Mouse (Mus musculus) C2C12 (cell line): ENCODE measurements around the gene Ncstn. TPM values are rescaled to one million over a fixed set of nuclear protein-coding genes. Genes with fewer than 3 reads are reported as not detected.

Source experiments
- H3K27me3 ChIP-seq: one replicate; pipeline ENCODE4 v1.6.1; 2011; ENCODE audit not compliant: control insufficient read depth, insufficient read depth, insufficient read length
- H3K36me3 ChIP-seq: one replicate; pipeline ENCODE4 v1.6.1; 2011; ENCODE audit not compliant: control insufficient read depth, insufficient read depth
- H3K4me3 ChIP-seq: one replicate; pipeline ENCODE4 v1.5.1; 2011; ENCODE audit warnings: mild to moderate bottlenecking, control low read depth; ENCODE audit not compliant: poor library complexity, insufficient read depth, severe bottlenecking
- H3K79me2 ChIP-seq: one replicate; pipeline ENCODE4 v1.6.1; 2011; ENCODE audit not compliant: control insufficient read depth, insufficient read depth
- H3K79me3 ChIP-seq: one replicate; pipeline ENCODE4 v1.6.1; 2011; ENCODE audit warnings: low read depth, control low read depth
- H3ac ChIP-seq: one replicate; pipeline ENCODE3; 2011; ENCODE audit warnings: low read depth; ENCODE audit not compliant: control insufficient read depth, insufficient read length
- CEBPB ChIP-seq: IDR thresholded peaks from one replicate; pipeline ENCODE4 v1.6.1; 2011; ENCODE audit warnings: low read depth, mild to moderate bottlenecking, control low read depth, moderate library complexity
- CTCF ChIP-seq: IDR thresholded peaks from one replicate; pipeline ENCODE4 v1.5.1; 2011; ENCODE audit not compliant: control insufficient read depth, insufficient read depth, insufficient read length
- FOSL1 ChIP-seq: IDR thresholded peaks from one replicate; pipeline ENCODE4 v1.8.0; 2011; ENCODE audit warnings: mild to moderate bottlenecking, low read length; ENCODE audit not compliant: poor library complexity, insufficient read depth, severe bottlenecking
- MAX ChIP-seq: IDR thresholded peaks from one replicate; pipeline ENCODE4 v1.6.1; 2011; ENCODE audit warnings: mild to moderate bottlenecking, control low read depth
- MYOD1 ChIP-seq: IDR thresholded peaks from one replicate; pipeline ENCODE4 v1.6.1; 2011; ENCODE audit warnings: low read depth; ENCODE audit not compliant: control insufficient read depth, insufficient read length
- MYOG ChIP-seq: IDR thresholded peaks from one replicate; pipeline ENCODE4 v1.6.1; 2011; ENCODE audit not compliant: control insufficient read depth, insufficient read length; ENCODE audit errors: extremely low read depth
- USF1 ChIP-seq: IDR thresholded peaks from one replicate; pipeline ENCODE4 v1.6.1; 2011; ENCODE audit warnings: low read depth, mild to moderate bottlenecking, control low read depth, moderate library complexity
- polyA plus RNA-seq: library from polyadenylated mRNA; unstranded; fragments of >200 nt; fragmentation: generic; extraction: Trizol; gene quantifications from one replicate; pipeline ENCODE4 v1.2.1, GENCODE M21; 2012; ENCODE audit warnings: missing spikeins

Ncstn gene
- polyA plus RNA-seq, 1 experiment = 40.8 TPM

DNA sequence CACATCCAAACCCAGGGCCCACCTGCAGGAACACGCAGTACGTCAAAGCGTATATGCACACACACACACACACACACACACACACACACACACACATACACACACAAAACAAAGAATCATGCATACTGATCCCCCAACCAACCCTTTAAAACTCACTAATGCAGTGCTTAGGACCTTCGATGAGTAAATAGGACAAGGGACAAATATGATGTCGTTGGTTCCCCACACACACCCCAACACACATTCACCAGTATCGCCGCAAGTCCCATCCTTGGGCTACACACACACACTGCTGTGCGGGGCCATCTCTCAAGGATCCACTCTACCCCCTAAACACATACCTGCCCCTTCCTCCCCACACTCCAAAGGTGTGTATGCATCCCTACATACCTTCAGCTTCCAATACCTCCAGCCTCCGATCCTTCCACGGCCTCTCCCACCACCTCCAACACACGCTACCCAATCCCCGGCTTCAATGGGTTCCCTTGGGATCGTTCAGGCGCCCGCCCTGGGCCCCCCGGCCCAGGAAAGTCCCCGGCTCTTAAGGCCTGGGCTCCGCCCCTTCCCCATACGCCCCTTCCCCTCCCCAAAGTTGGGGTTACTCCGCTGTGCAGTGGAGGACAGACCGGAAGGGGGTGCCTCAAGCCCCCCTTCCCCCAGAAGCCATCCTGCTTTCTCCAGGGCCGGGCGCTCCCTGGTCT lies 56.2 kb downstream of the Ncstn start:
- Histone ChIP-seq H3K79me3 (no peaks in the 10 kb centered on the region), H3K79me2 (no peaks in the 10 kb centered on the region), H3K36me3 (no peaks in the 10 kb centered on the region), H3ac (peak overlapping the region; percentile 84), H3K27me3 (no peaks in the 10 kb centered on the region), H3K4me3 (peak overlapping the region; percentile 56)
- TF ChIP-seq CTCF (no peak), USF1 (no peak), FOSL1 (no peak), MYOD1 (no peak)

GRCm38 (mm10) chr1:172025201-172025904 lies 57.2 kb downstream of the Ncstn start:
- Histone ChIP-seq H3K4me3 (no peak overlapping the region), H3K79me3 (no peaks in the 10 kb centered on the region), H3K27me3 (no peaks in the 10 kb centered on the region), H3K36me3 (no peaks in the 10 kb centered on the region), H3ac (no peak overlapping the region), H3K79me2 (no peaks in the 10 kb centered on the region)
- no peak for TF ChIP-seq MYOD1

- H3K4me3 ChIP-seq = no peak overlapping the region
- H3K36me3 ChIP-seq = no peaks in the 10 kb centered on the region
- no peaks in the 10 kb centered on the region for H3K79me3 ChIP-seq
- no peaks in the 10 kb centered on the region for H3K27me3 ChIP-seq
- H3ac ChIP-seq = no peak overlapping the region
- TF ChIP-seq MYOD1 (no peak), MAX (no peak), USF1 (no peak), MYOG (no peak), CTCF (no peak), CEBPB (no peak), FOSL1 (no peak)
- H3K79me2 ChIP-seq = no peaks in the 10 kb centered on the region
Observed at GRCm38 (mm10) chr1:172024140-172024895, 58.3 kb downstream of the Ncstn start.

DNA sequence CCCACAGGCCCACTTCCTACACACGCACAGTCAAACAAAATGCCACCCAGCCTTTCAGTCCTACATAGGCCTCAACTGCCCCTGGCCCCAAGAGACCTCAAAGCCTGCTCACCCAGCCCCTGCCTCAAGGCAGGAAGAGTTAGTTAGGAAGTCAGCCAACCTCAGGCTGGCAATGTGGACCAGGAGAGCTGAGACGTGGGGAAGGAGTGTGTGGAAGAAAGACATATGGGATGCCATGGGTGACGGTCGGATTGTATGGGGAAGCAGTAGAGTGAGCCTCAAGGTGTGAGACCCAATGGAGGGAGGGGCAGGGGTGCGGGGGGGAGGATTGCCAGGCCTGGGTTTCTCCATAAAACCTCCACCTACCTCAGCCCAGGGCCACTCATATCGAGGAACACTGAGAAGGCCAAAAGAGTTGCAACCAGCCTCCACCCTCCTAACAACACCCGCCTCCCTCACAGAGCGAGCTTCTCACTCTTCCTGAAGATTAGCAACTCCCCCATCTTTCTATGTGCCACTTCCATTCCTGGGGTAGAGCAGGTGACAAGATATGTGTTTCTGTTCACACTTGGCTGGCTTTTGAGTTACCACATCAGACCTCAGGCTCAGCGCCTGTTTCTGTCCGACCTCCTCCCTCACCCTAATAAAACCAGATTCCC lies 62.6 kb downstream of the Ncstn start:
- TF ChIP-seq FOSL1 (no peak), USF1 (no peak), MYOD1 (no peak), CTCF (no peak), MYOG (no peak), CEBPB (no peak), MAX (no peak)

GRCm38 (mm10) chr1:172019339-172019738 lies 63.3 kb downstream of the Ncstn start:
- no peak overlapping the region for H3ac ChIP-seq
- no peaks in the 10 kb centered on the region for H3K27me3 ChIP-seq
- H3K79me2 ChIP-seq = no peaks in the 10 kb centered on the region
- H3K4me3 ChIP-seq = no peak overlapping the region
- TF ChIP-seq CTCF = no peak
- TF ChIP-seq MYOD1 = no peak
- no peak for TF ChIP-seq CEBPB
- no peak for TF ChIP-seq MYOG
- TF ChIP-seq FOSL1 = no peak
- no peak for TF ChIP-seq USF1
- no peak for TF ChIP-seq MAX
- no peaks in the 10 kb centered on the region for H3K79me3 ChIP-seq
- H3K36me3 ChIP-seq = no peaks in the 10 kb centered on the region

More for the DNA sequence above, 62.6 kb downstream of the Ncstn start:
- H3ac ChIP-seq = no peak overlapping the region
- no peaks in the 10 kb centered on the region for H3K79me2 ChIP-seq
- H3K79me3 ChIP-seq = no peaks in the 10 kb centered on the region
- H3K4me3 ChIP-seq = no peak overlapping the region
- no peaks in the 10 kb centered on the region for H3K36me3 ChIP-seq
- no peaks in the 10 kb centered on the region for H3K27me3 ChIP-seq
